Mouse (Mus musculus): ENCODE measurements around the gene Hoxa4.

The Hoxa4 gene

DNA sequence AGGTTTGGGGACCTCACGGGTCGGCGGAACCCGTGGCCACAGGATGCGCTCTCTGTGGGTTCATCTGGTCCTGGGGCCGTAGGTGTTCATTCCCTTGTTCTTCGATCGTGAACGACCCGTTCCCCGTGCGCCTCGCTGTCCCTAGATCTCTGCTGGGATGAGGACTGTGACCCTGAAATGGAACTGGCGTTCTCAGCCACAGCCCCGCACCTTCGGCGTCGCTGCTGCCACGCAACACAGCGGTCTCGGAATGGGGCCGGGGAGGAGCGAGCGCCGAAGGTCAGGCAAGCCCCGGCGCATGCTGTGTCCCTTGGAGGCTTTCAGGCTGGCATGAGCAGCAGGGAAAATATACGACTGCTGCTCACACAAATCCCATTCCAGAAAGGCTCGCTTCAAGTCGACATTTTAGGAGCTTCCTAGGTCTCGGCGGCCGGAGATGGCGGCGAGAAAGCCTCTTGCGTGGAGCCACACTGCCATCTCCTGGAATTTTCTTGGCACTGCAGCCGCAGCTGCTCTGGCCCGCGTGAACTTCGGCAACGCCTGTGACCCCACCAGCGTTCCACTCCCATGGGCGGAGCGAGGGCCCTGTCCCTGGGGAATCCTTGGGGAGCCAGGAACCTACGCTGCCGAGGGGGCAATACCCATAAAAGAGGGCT, 29.9 kb upstream of the Hoxa4 start, which contains the start of gene Hoxa7:
Gene Hoxa7 (minus strand): TSS at position 518 of the 656 bp plus-strand sequence.
- ChIA-PET CTCF (interaction anchor here (0.6 to 3.8 kb wide), 52 partner anchors 8 to 1284 kb away, joined by 3 to 40 read pairs (median 4); partner anchors contain the start of genes Gm28308 (in 2 of the 4), Hoxa10 (in 2 of the 4), Hoxa3 (in 2 of the 4) and Hoxa1 (in 1 of the 4)), POLR2A (interaction anchor here in 3 of 4 experiments (0.6 to 3.2 kb wide), 14 partner anchors 8 to 838 kb away, joined by 3 to 13 read pairs (median 3); partner anchors contain the start of gene Hoxa6 (in 1 of the 3))

DNA sequence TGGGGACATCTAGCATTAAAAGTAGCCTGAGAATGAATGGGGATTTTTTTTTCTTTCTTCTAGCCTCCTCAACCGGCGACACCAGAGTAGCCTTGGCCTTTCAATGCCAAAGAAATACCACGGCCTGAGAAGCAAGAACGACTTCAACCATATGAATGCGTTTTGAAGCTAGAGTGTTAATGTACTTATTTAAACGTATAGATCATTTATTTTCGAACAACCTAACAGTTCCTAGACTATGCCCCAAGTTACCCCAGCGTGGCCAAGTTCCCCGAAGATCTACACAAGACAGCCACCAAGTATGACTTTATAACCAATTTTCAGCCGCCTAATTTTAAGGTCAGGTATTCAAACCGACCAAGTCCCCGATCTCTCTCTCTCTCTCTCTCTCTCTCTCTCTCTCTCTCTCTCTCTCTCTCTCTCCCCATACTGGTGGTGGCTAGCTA, 29.3 kb upstream of the Hoxa4 start:
- POLR2A ChIA-PET, result interaction anchor here in 2 of 4 experiments (0.6 to 5.0 kb wide), 6 partner anchors 8 to 837 kb away, joined by 3 to 29 read pairs (median 5); partner anchors contain the start of gene Hoxa5 (in 1 of the 2)

GRCm38 (mm10) chr6:52220003-52220864, 28.7 kb upstream of the Hoxa4 start:
- CTCF ChIA-PET, result interaction anchor here (0.6 to 3.8 kb wide), 8 partner anchors 9 to 949 kb away, joined by 3 to 40 read pairs (median 4); partner anchors contain the start of gene Hoxa10 (in 2 of the 4)
- POLR2A ChIA-PET, result interaction anchor here in 2 of 4 experiments (1.2 to 5.0 kb wide), 5 partner anchors 9 to 751 kb away, joined by 3 to 29 read pairs (median 5); partner anchors contain the start of genes Hnrnpa2b1 (in 1 of the 2) and Hoxa5 (in 1 of the 2)

More for the DNA sequence above, 29.3 kb upstream of the Hoxa4 start:
- CTCF ChIA-PET, result interaction anchor here (0.6 to 3.8 kb wide), 34 partner anchors 7 to 1283 kb away, joined by 3 to 40 read pairs (median 4); partner anchors contain the start of genes Gm28308 (in 1 of the 4), Hoxa1 (in 1 of the 4), Hoxa10 (in 1 of the 4) and Hoxa3 (in 1 of the 4)

GRCm38 (mm10) chr6:52219234-52219942, 27.8 kb upstream of the Hoxa4 start:
- ChIA-PET CTCF (interaction anchor here in 2 of 4 experiments (1.8 to 3.8 kb wide), 2 partner anchors 9 to 22 kb away, joined by 5 to 40 read pairs; partner anchors contain the start of gene Hoxa10 (in 1 of the 2)), POLR2A (interaction anchor here in 2 of 4 experiments (1.2 to 5.0 kb wide), 6 partner anchors 8 to 750 kb away, joined by 3 to 29 read pairs (median 4); partner anchors contain the start of genes Hnrnpa2b1 (in 1 of the 2) and Hoxa5 (in 1 of the 2))

DNA sequence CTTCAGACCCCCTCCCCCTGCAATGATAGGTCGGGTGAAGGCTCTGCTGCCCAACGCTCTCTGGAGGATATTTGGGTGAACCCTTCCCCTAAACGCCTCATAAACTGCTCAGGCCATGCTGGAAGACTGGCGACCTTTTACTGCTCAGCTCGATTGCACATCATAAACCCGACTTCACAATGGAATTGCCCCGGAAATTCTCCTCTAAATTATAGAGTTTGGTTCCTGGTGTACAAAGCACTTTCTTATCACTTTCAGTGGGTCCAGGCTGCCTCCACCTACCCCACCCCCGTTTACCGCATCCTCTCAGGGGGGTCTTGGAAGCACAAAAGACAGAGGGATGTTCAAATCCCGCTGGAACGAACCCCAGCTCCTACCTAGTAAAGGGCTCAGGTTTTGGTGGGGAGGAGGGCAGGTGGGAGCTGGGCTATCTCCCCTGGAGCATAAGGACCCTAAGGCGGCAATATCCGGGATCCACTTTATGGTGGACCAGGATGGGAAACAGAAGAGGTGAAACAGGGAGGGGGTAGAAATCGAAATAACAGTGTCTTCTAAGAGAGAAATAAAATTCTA, 27.2 kb upstream of the Hoxa4 start:
- ChIA-PET CTCF (interaction anchor here in 2 of 4 experiments (0.5 to 1.8 kb wide), 2 partner anchors 22 to 1084 kb away, joined by 5 to 6 read pairs; partner anchors contain the start of gene Hoxa10 (in 1 of the 2)), POLR2A (interaction anchor here in 2 of 4 experiments (0.6 to 5.0 kb wide), 8 partner anchors 15 to 60 kb away, joined by 3 to 29 read pairs (median 4); partner anchors contain the start of gene Hoxa5 (in 1 of the 2))

GRCm38 (mm10) chr6:52217895-52218642, 26.5 kb upstream of the Hoxa4 start:
- POLR2A ChIA-PET, result interaction anchor here in 3 of 4 experiments (0.6 to 5.0 kb wide), 11 partner anchors 14 to 348 kb away, joined by 3 to 29 read pairs (median 3); partner anchors contain the start of gene Hoxa5 (in 1 of the 3)
- CTCF ChIA-PET, result interaction anchor here in 3 of 4 experiments (0.5 to 1.8 kb wide), 5 partner anchors 11 to 1083 kb away, joined by 3 to 6 read pairs (median 4); partner anchors contain the start of genes Hoxa10 (in 1 of the 3) and Hoxa5 (in 1 of the 3)

DNA sequence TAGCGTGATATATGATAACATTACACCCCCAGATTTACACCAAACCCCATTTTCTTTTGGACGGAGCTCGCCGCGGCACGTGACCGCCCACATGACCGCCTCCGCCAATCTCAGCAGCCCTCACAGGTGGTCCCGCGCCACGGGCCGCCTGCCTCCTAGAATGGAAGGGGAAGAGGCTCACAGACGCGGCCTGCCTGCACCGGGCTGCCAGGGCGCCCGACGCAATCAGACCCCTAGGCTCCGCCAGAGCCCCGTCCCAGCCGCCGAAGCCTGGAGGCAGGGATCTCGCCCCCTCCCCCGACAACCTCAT, 25.9 kb upstream of the Hoxa4 start:
- ChIA-PET POLR2A (interaction anchor here in 2 of 4 experiments (0.6 to 5.0 kb wide), 7 partner anchors 13 to 748 kb away, joined by 3 to 29 read pairs (median 3); partner anchors contain the start of gene Hoxa5 (in 1 of the 2)), CTCF (interaction anchor here in 1 of 4 experiments (1.5 kb wide), 2 partner anchors 11 to 13 kb away, joined by 4 read pairs; partner anchors contain the start of gene Hoxa5)

- CTCF ChIA-PET, result interaction anchor here in 1 of 4 experiments (1.5 kb wide), 2 partner anchors 10 to 12 kb away, joined by 4 read pairs; partner anchors contain the start of gene Hoxa5
- POLR2A ChIA-PET, result interaction anchor here in 2 of 4 experiments (0.6 to 5.0 kb wide), 6 partner anchors 13 to 748 kb away, joined by 3 to 29 read pairs (median 3); partner anchors contain the start of gene Hoxa5 (in 1 of the 2)
These were observed 25.3 kb upstream of the Hoxa4 start for GRCm38 (mm10) chr6:52216691-52217458.

GRCm38 (mm10) chr6:52215771-52216535, 24.4 kb upstream of the Hoxa4 start:
- POLR2A ChIA-PET, result interaction anchor here in 1 of 4 experiments (5.0 kb wide), 1 partner anchor 12 kb away, joined by 29 read pairs; the partner anchor contains the start of gene Hoxa5
- CTCF ChIA-PET, result interaction anchor here in 1 of 4 experiments (1.5 kb wide), 1 partner anchor 11 kb away, joined by 4 read pairs; the partner anchor contains the start of gene Hoxa5

GRCm38 (mm10) chr6:52215070-52215469, 23.5 kb upstream of the Hoxa4 start:
- POLR2A ChIA-PET, result interaction anchor here in 1 of 4 experiments (1.2 to 1.4 kb wide), 3 partner anchors 11 to 37 kb away, joined by 3 to 4 read pairs (median 3); partner anchors contain the start of gene Hoxa11
- CTCF ChIA-PET, result interaction anchor here in 1 of 4 experiments (1.3 kb wide), 1 partner anchor 30 kb away, joined by 4 read pairs; the partner anchor contains the start of gene Hoxa11

DNA sequence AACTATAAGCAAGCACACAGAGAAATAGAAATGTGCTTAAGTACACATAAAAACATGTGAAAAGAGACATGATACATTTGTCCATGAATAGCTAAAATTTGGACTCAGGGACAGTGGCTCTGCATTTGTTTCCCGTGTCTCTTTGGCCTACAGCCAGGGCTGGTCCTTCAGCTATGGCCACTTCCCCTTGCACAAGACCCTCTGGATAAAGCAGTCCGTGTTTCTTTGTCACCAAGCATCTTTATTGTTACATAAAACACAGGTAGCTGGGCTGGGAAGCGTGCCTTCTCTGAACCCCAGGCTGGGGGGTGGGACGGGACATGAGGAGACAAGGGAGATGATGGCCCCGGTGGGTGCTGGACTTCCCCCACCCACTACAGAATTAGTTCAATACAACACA, 22.7 kb upstream of the Hoxa4 start:
- CTCF ChIA-PET, result interaction anchor here in 1 of 4 experiments (1.3 kb wide), 1 partner anchor 31 kb away, joined by 4 read pairs; the partner anchor contains the start of gene Hoxa11
- POLR2A ChIA-PET, result interaction anchor here in 1 of 4 experiments (0.9 to 2.1 kb wide), 6 partner anchors 10 to 559 kb away, joined by 3 to 7 read pairs (median 4); partner anchors contain the start of genes Hoxa11 and Hoxa5

- POLR2A ChIA-PET, result interaction anchor here in 3 of 4 experiments (0.5 to 2.1 kb wide), 10 partner anchors 9 to 558 kb away, joined by 3 to 7 read pairs (median 4); partner anchors contain the start of genes 5730596B20Rik (in 1 of the 3) and Hoxa5 (in 1 of the 3)
- CTCF ChIA-PET, result interaction anchor here (0.8 to 1.9 kb wide), 4 partner anchors 8 to 27 kb away, joined by 3 to 10 read pairs (median 4); partner anchors contain the start of genes Hoxa7 (in 3 of the 4) and Hoxa10 (in 1 of the 4)
These were observed 21.8 kb upstream of the Hoxa4 start, which contains the start of the genes Hoxa3 and Gm28308 for GRCm38 (mm10) chr6:52213119-52213986. Hoxa3 (minus strand) TSS chr6:52213336. Gm28308 (minus strand) TSS chr6:52213339.
